16 mouse cellular contexts compared by ENCODE assay signal in genomic region chr19:7552301-7552673, GRCm38 (mm10). TPM values are rescaled to one million over a fixed set of nuclear protein-coding genes. Genes with fewer than 3 reads are reported as not detected.
DNase-seq lines count a peak whose midpoint lies in the region; ATAC-seq and TF ChIP-seq lines count a peak whose summit lies in the region.
"Had no signal": no experiment of that assay in that cellular context is flagged by ENCODE, and none has a peak within 500 bp of the region (broad histone marks: within the 10 kb centered on the region; RNA-seq: fewer than 3 reads in every experiment).

No protein-coding gene starts in this region.

- H3K36me3 ChIP-seq in heart, embryonic 16.5 days (ENCODE audit: control insufficient read depth, insufficient read depth): no peaks in the 10 kb centered on the region
- H3K36me3 ChIP-seq in heart, adult 2 months (ENCODE audit: control insufficient read depth, insufficient read depth, low read length): no peaks in the 10 kb centered on the region
- H3K36me3 ChIP-seq in stomach, embryonic 15.5 days: no peaks in the 10 kb centered on the region
- no peaks in the 10 kb centered on the region for H3K36me3 ChIP-seq in stomach, postnatal 0 days (ENCODE audit: control insufficient read depth, insufficient read depth, low read length)
- H3K36me3 ChIP-seq in liver, embryonic 11.5 days (ENCODE audit: control insufficient read depth, insufficient read depth, low read length): no peaks in the 10 kb centered on the region
- H3K36me3 ChIP-seq in hindbrain, embryonic 13.5 days: no peaks in the 10 kb centered on the region
- no peaks in the 10 kb centered on the region for H3K36me3 ChIP-seq in neural tube, embryonic 15.5 days
- H3K36me3 ChIP-seq: kidney, embryonic 15.5 days had no signal

- peak overlapping the region; percentile 30 for H3K27ac ChIP-seq in heart, embryonic 16.5 days (ENCODE audit: low read length)
- H3K27ac ChIP-seq in heart, adult 2 months: no peak overlapping the region
- no peak overlapping the region for H3K27ac ChIP-seq in stomach, embryonic 15.5 days
- H3K27ac ChIP-seq in stomach, postnatal 0 days (replicated peaks): no peak overlapping the region
- peak overlapping the region; percentile 85 for H3K27ac ChIP-seq in liver, embryonic 11.5 days (ENCODE audit: low read depth, low read length)
- no peak overlapping the region for H3K27ac ChIP-seq in hindbrain, embryonic 13.5 days
- no peak overlapping the region for H3K27ac ChIP-seq in neural tube, embryonic 15.5 days (replicated peaks)
- H3K27ac ChIP-seq: kidney, embryonic 15.5 days; layer of hippocampus, adult 2 months had no signal

- peak; percentile 15; the same call in 1 of the 2 replicates for ATAC-seq in heart, embryonic 16.5 days (replicated peaks; ENCODE audit: extremely low read depth, insufficient read depth, low FRiP score)
- 0 out of 2 replicates have a peak, but pooled peaks have one; percentile 28 for ATAC-seq in stomach, embryonic 15.5 days (ENCODE audit: insufficient read depth, low FRiP score, low read depth)
- ATAC-seq in stomach, postnatal 0 days (ENCODE audit: low FRiP score, low TSS enrichment): no peak
- ATAC-seq in liver, embryonic 11.5 days (replicated peaks; ENCODE audit: low FRiP score): peak; percentile 23
- ATAC-seq in hindbrain, embryonic 13.5 days (ENCODE audit: low FRiP score): no peak
- ATAC-seq in neural tube, embryonic 15.5 days (ENCODE audit: low FRiP score): no peak
- ATAC-seq: forebrain, embryonic 14.5 days had no signal

- TF ChIP-seq POLR2A in heart, adult 2 months (IDR thresholded peaks at IDR 0.05; ENCODE audit: insufficient read depth, low read depth, low read length): no peak

- H3K27me3 ChIP-seq in heart, embryonic 16.5 days (ENCODE audit: control insufficient read depth, insufficient read depth, low read length): no peaks in the 10 kb centered on the region
- no peaks in the 10 kb centered on the region for H3K27me3 ChIP-seq in heart, adult 2 months (ENCODE audit: control insufficient read depth, insufficient read depth, low read length)
- no peaks in the 10 kb centered on the region for H3K27me3 ChIP-seq in stomach, embryonic 15.5 days (replicated peaks)
- H3K27me3 ChIP-seq in stomach, postnatal 0 days (ENCODE audit: control insufficient read depth, insufficient read depth, low read length): no peaks in the 10 kb centered on the region
- H3K27me3 ChIP-seq in liver, embryonic 11.5 days (replicated peaks; ENCODE audit: control insufficient read depth, insufficient read depth, low read length): no peaks in the 10 kb centered on the region
- H3K27me3 ChIP-seq in hindbrain, embryonic 13.5 days: peaks cover 9% of the 10 kb centered on the region; the same call in 1 of the 2 replicates
- H3K27me3 ChIP-seq in neural tube, embryonic 15.5 days (replicated peaks): no peaks in the 10 kb centered on the region
- H3K27me3 ChIP-seq: kidney, embryonic 15.5 days had no signal

- no peaks in the 10 kb centered on the region for H3K9me3 ChIP-seq in heart, embryonic 16.5 days (replicated peaks; ENCODE audit: control insufficient read depth, low read length)
- H3K9me3 ChIP-seq in stomach, embryonic 15.5 days: no peaks in the 10 kb centered on the region
- no peaks in the 10 kb centered on the region for H3K9me3 ChIP-seq in stomach, postnatal 0 days (ENCODE audit: control insufficient read depth, low read length)
- H3K9me3 ChIP-seq in liver, embryonic 11.5 days (ENCODE audit: control insufficient read depth, low read length): no peaks in the 10 kb centered on the region
- H3K9me3 ChIP-seq in hindbrain, embryonic 13.5 days: no peaks in the 10 kb centered on the region
- no peaks in the 10 kb centered on the region for H3K9me3 ChIP-seq in neural tube, embryonic 15.5 days (replicated peaks)
- H3K9me3 ChIP-seq: kidney, embryonic 15.5 days had no signal

- no peak for DNase-seq in heart, adult 2 months
- DNase-seq in stomach, postnatal 0 days (ENCODE audit: low spot score): no peak
- DNase-seq in liver, embryonic 11.5 days (ENCODE audit: low spot score): no peak
- DNase-seq: adrenal gland, postnatal 36 days; cerebellum, postnatal 36 days; midbrain, embryonic 14.5 days; right cerebral cortex, postnatal 4 days had no signal

- intact Hi-C loops in heart, adult 2 months (cut with DNase I): no loop called here

- H3K4me1 ChIP-seq in heart, embryonic 16.5 days (ENCODE audit: control insufficient read depth, insufficient read depth, low read length): peaks cover 14% of the 10 kb centered on the region
- no peaks in the 10 kb centered on the region for H3K4me1 ChIP-seq in heart, adult 2 months (ENCODE audit: control insufficient read depth, insufficient read depth, low read length)
- H3K4me1 ChIP-seq in stomach, embryonic 15.5 days: no peaks in the 10 kb centered on the region
- H3K4me1 ChIP-seq in stomach, postnatal 0 days (replicated peaks; ENCODE audit: control insufficient read depth, insufficient read depth): no peaks in the 10 kb centered on the region
- peaks cover 19% of the 10 kb centered on the region for H3K4me1 ChIP-seq in liver, embryonic 11.5 days (replicated peaks; ENCODE audit: control insufficient read depth, insufficient read depth, low read length)
- peaks cover 2% of the 10 kb centered on the region for H3K4me1 ChIP-seq in hindbrain, embryonic 13.5 days (replicated peaks)
- H3K4me1 ChIP-seq in neural tube, embryonic 15.5 days: peaks cover 3% of the 10 kb centered on the region

- H3K4me2 ChIP-seq in heart, embryonic 16.5 days (ENCODE audit: low read depth, low read length): no peak overlapping the region
- no peak overlapping the region for H3K4me2 ChIP-seq in stomach, embryonic 15.5 days
- H3K4me2 ChIP-seq in stomach, postnatal 0 days (replicated peaks; ENCODE audit: low read depth): no peak overlapping the region
- peak overlapping the region; percentile 45 for H3K4me2 ChIP-seq in liver, embryonic 11.5 days
- H3K4me2 ChIP-seq in hindbrain, embryonic 13.5 days: no peak overlapping the region
- no peak overlapping the region for H3K4me2 ChIP-seq in neural tube, embryonic 15.5 days
- H3K4me2 ChIP-seq: kidney, embryonic 15.5 days had no signal

- TF ChIP-seq EP300 in heart, adult 2 months (IDR thresholded peaks at IDR 0.05; ENCODE audit: insufficient read depth, low read depth, low read length): no peak
- no peak for TF ChIP-seq EP300 in stomach, postnatal 0 days (optimal IDR thresholded peaks at IDR 0.05)

- no peaks in the 10 kb centered on the region for H3K79me2 ChIP-seq in heart, adult 2 months (replicated peaks; ENCODE audit: control insufficient read depth, insufficient read depth, low read length)

- H3K4me3 ChIP-seq in heart, embryonic 16.5 days (ENCODE audit: low read length): no peak overlapping the region
- H3K4me3 ChIP-seq in heart, adult 2 months: no peak overlapping the region
- no peak overlapping the region for H3K4me3 ChIP-seq in stomach, embryonic 15.5 days (replicated peaks)
- H3K4me3 ChIP-seq in stomach, postnatal 0 days (ENCODE audit: low read depth, low read length): no peak overlapping the region
- H3K4me3 ChIP-seq in liver, embryonic 11.5 days (ENCODE audit: low read depth, low read length): no peak overlapping the region
- no peak overlapping the region for H3K4me3 ChIP-seq in hindbrain, embryonic 13.5 days
- no peak overlapping the region for H3K4me3 ChIP-seq in neural tube, embryonic 15.5 days (replicated peaks)
- H3K4me3 ChIP-seq: kidney, embryonic 15.5 days; layer of hippocampus, adult 2 months had no signal

- WGBS in heart, embryonic 16.5 days: 23% methylated on average over 2 of the region's 2 CpGs
- 57% methylated on average over 2 of the region's 2 CpGs for WGBS in heart, adult 2 months
- 66% methylated on average over 2 of the region's 2 CpGs for WGBS in stomach, embryonic 15.5 days
- WGBS in stomach, postnatal 0 days: 72% methylated on average over 2 of the region's 2 CpGs
- 37% methylated on average over 2 of the region's 2 CpGs for WGBS in liver, embryonic 11.5 days
- 91% methylated on average over 2 of the region's 2 CpGs for WGBS in hindbrain, embryonic 13.5 days
- 93% methylated on average over 2 of the region's 2 CpGs for WGBS in neural tube, embryonic 15.5 days

- no peak for TF ChIP-seq CTCF in heart, adult 2 months (IDR thresholded peaks at IDR 0.05)
- TF ChIP-seq CTCF in stomach, postnatal 0 days (IDR thresholded peaks at IDR 0.05; ENCODE audit: low read depth): no peak

- H3K9ac ChIP-seq in heart, embryonic 16.5 days (ENCODE audit: low read length): no peak overlapping the region
- H3K9ac ChIP-seq in heart, adult 2 months (ENCODE audit: low read depth, low read length): no peak overlapping the region
- no peak overlapping the region for H3K9ac ChIP-seq in stomach, embryonic 15.5 days
- H3K9ac ChIP-seq in stomach, postnatal 0 days (ENCODE audit: low read length): no peak overlapping the region
- peak overlapping the region; percentile 35; the same call in 1 of the 2 replicates for H3K9ac ChIP-seq in liver, embryonic 11.5 days (ENCODE audit: low read depth, low read length)
- H3K9ac ChIP-seq in hindbrain, embryonic 13.5 days: no peak overlapping the region
- no peak overlapping the region for H3K9ac ChIP-seq in neural tube, embryonic 15.5 days (replicated peaks)
- H3K9ac ChIP-seq: kidney, embryonic 15.5 days had no signal

RNA-seq across cellular contexts. Expression of gene Pla2g16, which starts 5.0 kb away (rescaled TPM):
- 51.4 and 53.0 TPM in 2 replicates for polyA plus RNA-seq in heart, embryonic 16.5 days (2015; fragmentation: Nextera tagmentation; extraction: Ambion mirVana)
- 100 to 1,000 TPM; 104 to 134 TPM for total RNA-seq in heart, adult 2 months (2021)
- 75.6 and 108 TPM in 2 replicates for polyA plus RNA-seq in heart, adult 2 months (2012; rRNA removed)
- polyA plus RNA-seq in stomach, embryonic 15.5 days (2015; fragmentation: Nextera tagmentation; extraction: Ambion mirVana): 10.7 and 13.2 TPM in 2 replicates
- polyA plus RNA-seq in stomach, postnatal 0 days (2015; fragmentation: Nextera tagmentation; extraction: Ambion mirVana): 23.9 and 25.0 TPM in 2 replicates
- polyA plus RNA-seq in liver, embryonic 11.5 days (2014; fragmentation: Nextera tagmentation; extraction: Ambion mirVana): 16.0 TPM in 2 replicates
- polyA plus RNA-seq in hindbrain, embryonic 13.5 days (2015; fragmentation: Nextera tagmentation; extraction: Ambion mirVana): 2.9 and 5.4 TPM in 2 replicates
- polyA plus RNA-seq in neural tube, embryonic 15.5 days (2015; fragmentation: Nextera tagmentation; extraction: Ambion mirVana): 4.7 and 6.9 TPM in 2 replicates

RNA-seq across cellular contexts. Expression of gene Lgals12, which starts 54.7 kb away (rescaled TPM):
- 0.20 and 0.21 TPM in 2 replicates for polyA plus RNA-seq in heart, embryonic 16.5 days (2015; fragmentation: Nextera tagmentation; extraction: Ambion mirVana)
- total RNA-seq in heart, adult 2 months (2021): 1 to 10 TPM in 1 of 2 experiments, under 1 TPM in 1; 0.34 to 1.2 TPM
- 1.3 and 4.0 TPM in 2 replicates for polyA plus RNA-seq in heart, adult 2 months (2012; rRNA removed)
- 2.3 and 3.5 TPM in 2 replicates for polyA plus RNA-seq in stomach, embryonic 15.5 days (2015; fragmentation: Nextera tagmentation; extraction: Ambion mirVana)
- 2.3 and 3.6 TPM in 2 replicates for polyA plus RNA-seq in stomach, postnatal 0 days (2015; fragmentation: Nextera tagmentation; extraction: Ambion mirVana)
- not detected in 2 replicates for polyA plus RNA-seq in liver, embryonic 11.5 days (2014; fragmentation: Nextera tagmentation; extraction: Ambion mirVana)
- 0.08 and 0.17 TPM in 2 replicates for polyA plus RNA-seq in hindbrain, embryonic 13.5 days (2015; fragmentation: Nextera tagmentation; extraction: Ambion mirVana)
- polyA plus RNA-seq in neural tube, embryonic 15.5 days (2015; fragmentation: Nextera tagmentation; extraction: Ambion mirVana): 0.15 and 0.26 TPM in 2 replicates
- total RNA-seq: hematopoietic stem cell, adult 5-6 weeks; liver, adult 2 months had no signal
- polyA plus RNA-seq: liver, adult 2 months had no signal

RNA-seq across cellular contexts. Expression of gene Atl3, which starts 58.4 kb away (rescaled TPM):
- polyA plus RNA-seq in heart, embryonic 16.5 days (2015; fragmentation: Nextera tagmentation; extraction: Ambion mirVana): 9.2 and 10.3 TPM in 2 replicates
- 10 to 100 TPM; 14.0 TPM for total RNA-seq in heart, adult 2 months (2021)
- polyA plus RNA-seq in heart, adult 2 months (2012; rRNA removed): 6.8 and 14.3 TPM in 2 replicates
- 17.1 and 17.4 TPM in 2 replicates for polyA plus RNA-seq in stomach, embryonic 15.5 days (2015; fragmentation: Nextera tagmentation; extraction: Ambion mirVana)
- polyA plus RNA-seq in stomach, postnatal 0 days (2015; fragmentation: Nextera tagmentation; extraction: Ambion mirVana): 14.4 and 17.7 TPM in 2 replicates
- 10.7 and 11.2 TPM in 2 replicates for polyA plus RNA-seq in liver, embryonic 11.5 days (2014; fragmentation: Nextera tagmentation; extraction: Ambion mirVana)
- 6.9 and 7.9 TPM in 2 replicates for polyA plus RNA-seq in hindbrain, embryonic 13.5 days (2015; fragmentation: Nextera tagmentation; extraction: Ambion mirVana)
- polyA plus RNA-seq in neural tube, embryonic 15.5 days (2015; fragmentation: Nextera tagmentation; extraction: Ambion mirVana): 7.0 and 7.6 TPM in 2 replicates

Comparison
In these comparisons a context has a peak if more than half of its experiments do, and no peak if none do; other contexts are left out.
1. ATAC-seq: peak in heart, embryonic 16.5 days (single experiment), stomach, embryonic 15.5 days (single experiment) and liver, embryonic 11.5 days (single experiment); none in stomach, postnatal 0 days (single experiment), hindbrain, embryonic 13.5 days (single experiment) and neural tube, embryonic 15.5 days (single experiment).
2. H3K27ac ChIP-seq: peak in heart, embryonic 16.5 days (single experiment) and liver, embryonic 11.5 days (single experiment); none in heart, adult 2 months (single experiment), stomach, embryonic 15.5 days (single experiment), stomach, postnatal 0 days (single experiment), hindbrain, embryonic 13.5 days (single experiment) and neural tube, embryonic 15.5 days (single experiment).